Mouse (Mus musculus) liver, embryonic 14.5 days (tissue): Measurements from ENCODE around the gene Cfdp1. TPM values are rescaled to one million over a fixed set of nuclear protein-coding genes. Genes with fewer than 3 reads are reported as not detected.

Experiments
- ATAC-seq: fragments of 200-750 bp; cut with Nextera tagmentation; 2 replicates; pipeline ENCODE4 v1.8.0; 2017; ENCODE audit warnings: moderate number of reproducible peaks, mild to moderate bottlenecking, moderate library complexity; ENCODE audit not compliant: insufficient read depth
- DNase-seq, 3 experiments: peaks; one replicate each; pipeline ENCODE4 v3.0.0-alpha.2; 2012 to 2013; ENCODE audit warnings: low read depth in 3 of 3, low spot score in 3 of 3
- H3K27ac ChIP-seq: fragments of 300-500 bp; sonication (generic); 2 replicates; pipeline ENCODE4 v1.5.1; 2014; ENCODE audit warnings: moderate library complexity, mild to moderate bottlenecking, control low read depth, inconsistent platforms
- H3K27me3 ChIP-seq: fragments of 300-500 bp; sonication (generic); 2 replicates; pipeline ENCODE4 v1.6.1; 2014; ENCODE audit warnings: mild to moderate bottlenecking, low read length, moderate library complexity; ENCODE audit not compliant: control insufficient read depth, insufficient read depth
- H3K36me3 ChIP-seq: fragments of 300-500 bp; sonication (generic); replicated peaks from 2 replicates; pipeline ENCODE4 v1.6.1; 2014; ENCODE audit warnings: low read depth; ENCODE audit not compliant: control insufficient read depth, insufficient read depth
- H3K4me1 ChIP-seq, 2 experiments: fragments of 200-500 bp in 1 of 2; fragments of 300-500 bp in 1 of 2; sonication (generic) in 1 of 2; replicated peaks; 2 replicates each; pipeline ENCODE4 v1.6.1; 2012 to 2014; ENCODE audit warnings: antibody characterized with exemption in 1 of 2, inconsistent platforms in 1 of 2, low read length in 1 of 2; ENCODE audit not compliant: control insufficient read depth in 2 of 2, insufficient read depth in 2 of 2
- H3K4me2 ChIP-seq: fragments of 300-500 bp; sonication (generic); 2 replicates; pipeline ENCODE4 v1.6.1; 2014; ENCODE audit warnings: low read depth, mild to moderate bottlenecking, control low read depth, moderate library complexity
- H3K4me3 ChIP-seq, 2 experiments: fragments of 200-500 bp in 1 of 2; fragments of 300-500 bp in 1 of 2; sonication (generic) in 1 of 2; 2 replicates each; pipeline ENCODE4 v1.5.1; 2012 to 2014; ENCODE audit warnings: low read depth in 2 of 2, low read length in 2 of 2, mild to moderate bottlenecking in 2 of 2, control low read depth in 1 of 2, inconsistent platforms in 1 of 2, moderate library complexity in 1 of 2; ENCODE audit not compliant: insufficient read depth in 1 of 2
- H3K9ac ChIP-seq: fragments of 300-500 bp; sonication (generic); replicated peaks from 2 replicates; pipeline ENCODE4 v1.6.1; 2014; ENCODE audit warnings: mild to moderate bottlenecking, control low read depth, moderate library complexity
- H3K9me3 ChIP-seq: fragments of 300-500 bp; sonication (generic); 2 replicates; pipeline ENCODE4 v1.6.1; 2016; ENCODE audit warnings: low read length, mixed read lengths; ENCODE audit not compliant: control insufficient read depth
- CTCF ChIP-seq: IDR thresholded peaks from 2 replicates; pipeline ENCODE4 v1.5.1; 2016; ENCODE audit warnings: antibody characterized with exemption, low read depth, control low read depth
- EP300 ChIP-seq: IDR thresholded peaks from 2 replicates; pipeline ENCODE4 v1.6.1; 2016; ENCODE audit warnings: antibody characterized with exemption, low read depth
- WGBS: fragments of 180-500 bp; shearing (Covaris S2); extraction: QIAGEN DNeasy Blood & Tissue Kit; methylation state at CpG from one replicate; pipeline ENCODE4 v1.1.7; 2014; ENCODE audit not compliant: insufficient replicate concordance; 5-methylcytosine and 5-hydroxymethylcytosine counted together
- polyA plus RNA-seq, 2 experiments: library from polyadenylated mRNA; depleted of rRNA in 1 of 2; stranded (reverse) in 1 of 2; unstranded in 1 of 2; fragments of >200 nt; fragmentation: Nextera tagmentation in 1 of 2; extraction: Ambion mirVana in 1 of 2; gene quantifications; 2 replicates each; pipeline versions ENCODE4 v1.2.1 to v1.2.3; 2012 to 2014

The Cfdp1 gene
- polyA plus RNA-seq, 2 experiments: 46.8 to 82.8 TPM

DNA sequence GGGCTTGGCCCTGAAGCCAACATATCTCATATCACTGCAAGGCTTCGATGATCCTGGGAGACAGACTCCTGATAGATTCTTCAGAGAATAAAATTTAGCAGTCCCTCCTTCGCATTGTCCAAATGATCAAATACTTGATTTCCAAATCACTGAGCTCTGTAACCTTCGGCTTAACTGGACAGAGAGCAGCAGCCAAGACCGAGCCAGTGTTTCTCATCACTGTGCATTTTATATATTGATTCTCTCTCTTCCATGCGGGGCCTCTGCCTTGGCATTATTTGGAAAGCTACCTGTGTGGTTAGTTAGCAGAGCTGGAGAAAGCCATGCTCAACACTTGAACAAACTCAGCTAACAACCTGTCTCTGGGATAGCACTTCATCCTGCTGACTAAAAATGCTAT is 80.6 kb downstream of the Cfdp1 start:
- Histone ChIP-seq H3K9me3 (no peaks in the 10 kb centered on the region), H3K36me3 (no peaks in the 10 kb centered on the region; the same call in none of the 2 replicates), H3K27me3 (no peaks in the 10 kb centered on the region), H3K4me1 (0 out of 4 replicates have a peak, but pooled peaks cover 0 to 2% of the 10 kb centered on the region in 2 experiments), H3K4me2 (no peak overlapping the region), H3K9ac (no peak overlapping the region), H3K4me3 (no peak overlapping the region), H3K27ac (no peak overlapping the region)
- DNase-seq (no peak), ATAC-seq (no peak)
- TF ChIP-seq EP300: no peak
- no peak for TF ChIP-seq CTCF
- 78% methylated on average over 5 of the region's 5 CpGs for WGBS

DNA sequence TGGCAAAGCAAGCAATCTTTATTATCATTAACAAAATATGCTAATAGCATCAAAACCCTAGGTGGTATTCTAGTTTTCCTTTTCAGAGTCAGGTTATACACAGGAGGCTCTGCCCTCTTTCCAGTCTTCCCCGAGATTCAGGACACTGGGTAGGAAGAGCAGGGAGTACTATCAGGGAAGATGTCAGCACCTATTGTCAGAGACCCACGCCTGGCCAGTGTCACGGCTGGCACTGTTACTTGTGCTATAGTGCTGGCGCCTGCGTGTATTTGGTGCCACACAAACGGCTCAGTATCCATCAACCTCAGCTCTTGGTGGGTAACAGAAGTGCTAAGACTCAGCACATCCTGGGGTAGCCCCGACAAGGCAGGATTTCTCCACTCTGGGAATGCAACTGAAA is 81.0 kb downstream of the Cfdp1 start:
- ATAC-seq (no peak), DNase-seq (no peak)
- H3K4me1 ChIP-seq: 0 out of 4 replicates have a peak, but pooled peaks cover 0 to 2% of the 10 kb centered on the region in 2 experiments
- no peaks in the 10 kb centered on the region; the same call in 1 of the 2 replicates for H3K36me3 ChIP-seq
- no peak overlapping the region for H3K4me2 ChIP-seq
- no peak overlapping the region for H3K4me3 ChIP-seq
- TF ChIP-seq CTCF: no peak
- TF ChIP-seq EP300: no peak
- no peak overlapping the region for H3K27ac ChIP-seq
- H3K9ac ChIP-seq: no peak overlapping the region
- 74% methylated on average over 7 of the region's 7 CpGs for WGBS
- H3K27me3 ChIP-seq: no peaks in the 10 kb centered on the region
- H3K9me3 ChIP-seq: no peaks in the 10 kb centered on the region

DNA sequence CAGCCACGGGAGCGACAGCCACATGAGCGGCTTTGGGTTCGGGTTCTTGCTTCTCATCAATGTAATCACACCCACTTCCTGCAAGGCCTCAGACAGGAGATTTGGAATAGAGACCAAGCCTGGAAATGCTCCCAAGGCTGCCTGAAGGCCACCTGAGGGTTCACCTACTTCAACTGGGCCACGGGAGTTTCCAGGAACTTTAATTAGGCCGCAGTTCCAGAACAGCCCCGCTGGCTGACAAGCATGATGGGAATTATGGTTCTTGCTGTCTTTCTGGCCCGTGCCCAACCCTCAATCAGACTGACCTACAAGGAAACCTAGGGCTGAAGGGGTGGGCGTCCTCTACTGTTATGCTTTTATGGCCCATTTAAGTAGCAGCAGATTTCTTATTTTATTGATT is 82.0 kb downstream of the Cfdp1 start:
- Histone ChIP-seq H3K4me1 (0 out of 4 replicates have a peak, but pooled peaks cover 0 to 2% of the 10 kb centered on the region in 2 experiments), H3K27me3 (no peaks in the 10 kb centered on the region), H3K36me3 (no peaks in the 10 kb centered on the region; the same call in 1 of the 2 replicates), H3K4me2 (no peak overlapping the region), H3K4me3 (no peak overlapping the region), H3K27ac (no peak overlapping the region), H3K9ac (no peak overlapping the region), H3K9me3 (no peaks in the 10 kb centered on the region)
- DNase-seq: no peak
- no peak for ATAC-seq
- 79% methylated on average over 9 of the region's 9 CpGs for WGBS
- TF ChIP-seq EP300 (no peak), CTCF (no peak)

DNA sequence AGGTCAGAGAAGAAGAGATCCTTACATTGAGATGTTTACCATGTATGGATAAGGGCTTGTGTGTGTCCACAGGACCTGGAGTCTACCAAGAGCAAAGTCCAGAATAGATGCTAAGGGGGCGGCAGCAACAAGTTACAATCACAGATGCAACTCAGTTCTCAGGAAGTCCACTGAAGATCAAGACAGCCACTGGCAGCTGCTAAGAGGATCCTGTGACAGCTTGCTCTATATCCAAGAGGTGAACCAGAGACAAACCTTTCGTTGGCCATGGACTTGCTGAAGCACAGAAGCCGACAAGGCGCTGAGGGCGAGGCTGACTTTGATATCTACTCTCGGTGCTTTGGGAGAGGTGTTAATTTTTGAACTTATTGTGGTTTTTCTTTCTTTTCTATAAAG is 82.5 kb downstream of the Cfdp1 start:
- 84% methylated on average over 6 of the region's 6 CpGs for WGBS
- no peak for ATAC-seq
- Histone ChIP-seq H3K27ac (no peak overlapping the region), H3K27me3 (no peaks in the 10 kb centered on the region), H3K36me3 (no peaks in the 10 kb centered on the region; the same call in 1 of the 2 replicates), H3K9ac (no peak overlapping the region), H3K9me3 (no peaks in the 10 kb centered on the region), H3K4me2 (no peak overlapping the region), H3K4me1 (0 out of 4 replicates have a peak, but pooled peaks cover 0 to 2% of the 10 kb centered on the region in 2 experiments), H3K4me3 (no peak overlapping the region)
- no peak for TF ChIP-seq EP300
- no peak for TF ChIP-seq CTCF
- no peak for DNase-seq

DNA sequence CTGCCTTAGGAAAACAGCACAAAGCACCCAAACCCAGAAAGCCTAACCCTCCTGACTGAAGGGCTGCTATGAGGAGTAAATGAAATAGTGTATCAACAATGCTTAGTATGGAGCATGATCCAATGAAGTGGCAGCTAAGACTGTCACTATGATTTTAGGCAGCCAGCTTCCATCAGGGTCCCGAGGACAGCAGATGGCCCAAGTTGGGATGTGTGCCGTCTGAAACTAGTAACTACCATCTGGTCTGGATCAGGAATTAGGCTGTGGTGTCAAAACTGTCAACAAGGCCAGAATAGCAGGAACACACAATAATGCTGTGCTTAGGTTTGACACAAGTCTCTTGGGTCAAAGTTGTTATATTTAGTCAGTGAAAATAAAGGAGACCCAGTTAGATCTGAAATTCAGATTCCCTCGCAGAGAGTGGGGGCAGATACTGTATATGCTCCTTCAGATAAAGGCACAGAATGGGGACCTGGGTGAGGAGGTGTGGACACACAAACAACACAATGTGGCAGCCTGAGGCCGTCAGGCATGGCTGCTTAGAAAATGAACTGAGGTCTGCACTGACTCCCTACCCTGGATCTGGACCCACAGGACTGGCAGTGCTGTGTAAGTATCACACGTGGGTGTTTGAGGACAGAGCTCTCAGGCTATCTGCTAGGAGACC is 83.0 kb downstream of the Cfdp1 start:
- ATAC-seq (no peak), DNase-seq (no peak)
- Histone ChIP-seq H3K4me1 (0 out of 4 replicates have a peak, but pooled peaks cover 0 to 2% of the 10 kb centered on the region in 2 experiments), H3K4me2 (no peak overlapping the region), H3K27me3 (no peaks in the 10 kb centered on the region), H3K9me3 (no peaks in the 10 kb centered on the region), H3K27ac (no peak overlapping the region), H3K9ac (no peak overlapping the region), H3K36me3 (no peaks in the 10 kb centered on the region; the same call in 1 of the 2 replicates), H3K4me3 (no peak overlapping the region)
- TF ChIP-seq CTCF (no peak), EP300 (no peak)
- WGBS: 70% methylated on average over 5 of the region's 5 CpGs
